Mouse (Mus musculus): ENCODE results near the gene Wrap53.
A peak's percentile ranks its signal among the peaks of the same experiment; 100 is the strongest.
"Not testable (repeated sequence)": the region's sequence is repeated elsewhere in the genome, so short reads cannot be mapped to it uniquely, and the experiment has no call there.

Gene Wrap53

GRCm38 (mm10) chr11:69580091-69580514 is at the start of gene Wrap53, which contains the start of gene Trp53:
Gene Wrap53, minus strand, starts transcription at chr11:69580255.
Gene Trp53, plus strand, starts transcription at chr11:69580359.
- DNase-seq = peak; percentile 84

GRCm38 (mm10) chr11:69629802-69630201 is 49.7 kb upstream of the Wrap53 start:
- DNase-seq = no peak

- DNase-seq = peak; percentile 53
Measured at GRCm38 (mm10) chr11:69628286-69628685, 48.2 kb upstream of the Wrap53 start.

GRCm38 (mm10) chr11:69624339-69624738 is 44.3 kb upstream of the Wrap53 start:
- DNase-seq = not testable (repeated sequence)

- DNase-seq = no peak
Measured at GRCm38 (mm10) chr11:69623006-69623405, 43.0 kb upstream of the Wrap53 start.

- no peak for DNase-seq
Measured at GRCm38 (mm10) chr11:69622406-69622805, 42.4 kb upstream of the Wrap53 start.

- DNase-seq = no peak
Measured at GRCm38 (mm10) chr11:69621571-69622268, 41.7 kb upstream of the Wrap53 start, which contains the start of gene Sat2. Gene Sat2, plus strand, starts transcription at chr11:69622024.

- DNase-seq = no peak
Measured at GRCm38 (mm10) chr11:69620394-69621081, 40.5 kb upstream of the Wrap53 start.

GRCm38 (mm10) chr11:69617805-69618204 is 37.8 kb upstream of the Wrap53 start, which contains the start of gene Shbg:
Gene Shbg, minus strand, starts transcription at chr11:69617905.
- DNase-seq = no peak

- DNase-seq = no peak
Measured at GRCm38 (mm10) chr11:69616781-69617180, 36.7 kb upstream of the Wrap53 start.

GRCm38 (mm10) chr11:69614257-69614588 is 34.2 kb upstream of the Wrap53 start:
- DNase-seq = not testable (repeated sequence)

- DNase-seq = peak; percentile 54
Measured at GRCm38 (mm10) chr11:69613553-69614256, 33.6 kb upstream of the Wrap53 start.

GRCm38 (mm10) chr11:69610899-69611298 is 30.8 kb upstream of the Wrap53 start:
- no peak for DNase-seq

- no peak for DNase-seq
Measured at GRCm38 (mm10) chr11:69609416-69609815, 29.4 kb upstream of the Wrap53 start.

- no peak for DNase-seq
Measured at GRCm38 (mm10) chr11:69608525-69608924, 28.5 kb upstream of the Wrap53 start.

- DNase-seq = no peak
Measured at GRCm38 (mm10) chr11:69606832-69607231, 26.8 kb upstream of the Wrap53 start.

GRCm38 (mm10) chr11:69606491-69606795 is 26.4 kb upstream of the Wrap53 start:
- DNase-seq = no peak

- peak; percentile 83 for DNase-seq
Measured at GRCm38 (mm10) chr11:69605726-69606490, 25.9 kb upstream of the Wrap53 start, which contains the start of gene Atp1b2. Gene Atp1b2, minus strand, starts transcription at chr11:69605942.

- peak; percentile 40 for DNase-seq
Measured at GRCm38 (mm10) chr11:69604795-69605664, 25.0 kb upstream of the Wrap53 start.

- DNase-seq = no peak
Measured at GRCm38 (mm10) chr11:69604347-69604746, 24.3 kb upstream of the Wrap53 start.

- no peak for DNase-seq
Measured at GRCm38 (mm10) chr11:69603516-69603915, 23.5 kb upstream of the Wrap53 start.

- DNase-seq = no peak
Measured at GRCm38 (mm10) chr11:69601768-69602167, 21.7 kb upstream of the Wrap53 start.

All from right cerebral cortex, postnatal 25 days (tissue).